Mouse (Mus musculus): ENCODE measurements around the gene U2surp. TPM values are rescaled to one million over a fixed set of nuclear protein-coding genes. Genes with fewer than 3 reads are reported as not detected.

U2surp gene
- total and polyA plus RNA-seq, 3 experiments = 69.0 to 244 (median 72.1) TPM

GRCm38 (mm10) chr9:95464028-95464427, 47.8 kb downstream of the U2surp start:
- Histone ChIP-seq H3K9me3 (replicated peaks; ENCODE audit: insufficient read depth, low read length) (no peaks in the 10 kb centered on the region), H3K79me2 (ENCODE audit: control insufficient read depth, insufficient read depth, low read length, poor library complexity) (no peaks in the 10 kb centered on the region; the same call in 1 of the 2 replicates), H3K27me3 (ENCODE audit: control insufficient read depth in 1 of 2, insufficient read depth in 2 of 2, low read length in 2 of 2) (no peaks in the 10 kb centered on the region), H3K9ac (ENCODE audit: control insufficient read depth, low read depth, low read length, poor library complexity, severe bottlenecking) (no peak overlapping the region), H3K4me1 (ENCODE audit: control insufficient read depth in 1 of 2, insufficient read depth in 2 of 2, low read length in 2 of 2) (no peaks in the 10 kb centered on the region), H3K4me3 (ENCODE audit: control insufficient read depth in 1 of 2, insufficient read depth in 1 of 2, low read depth in 2 of 2, low read length in 2 of 2) (no peak overlapping the region), H3K27ac (ENCODE audit: control insufficient read depth, low read depth, low read length) (no peak overlapping the region), H3K36me3 (ENCODE audit: control insufficient read depth in 1 of 2, insufficient read depth in 2 of 2, low read length in 2 of 2) (peaks cover 0 to 45% of the 10 kb centered on the region in 2 experiments; a peak in 2 of 4 replicates)
- DNase-seq (ENCODE audit: low read depth, low spot score) = no peak
- TF ChIP-seq RAD21 (IDR thresholded peaks at IDR 0.05; ENCODE audit: low read depth, low read length) (no peak), MAFK (IDR thresholded peaks at IDR 0.05; ENCODE audit: borderline replicate concordance, low read depth, low read length) (no peak), CHD1 (IDR thresholded peaks at IDR 0.05; ENCODE audit: low read depth, low read length) (no peak), USF1 (IDR thresholded peaks at IDR 0.05; ENCODE audit: low read depth, low read length) (no peak), JUND (IDR thresholded peaks at IDR 0.05; ENCODE audit: low read depth, low read length) (no peak), ZMIZ1 (IDR thresholded peaks at IDR 0.05; ENCODE audit: low read depth, low read length) (no peak), E2F4 (IDR thresholded peaks at IDR 0.05; ENCODE audit: borderline replicate concordance, low read depth, low read length) (no peak), ELF1 (IDR thresholded peaks at IDR 0.05; ENCODE audit: low read depth, low read length) (no peak), UBTF (IDR thresholded peaks at IDR 0.05; ENCODE audit: borderline replicate concordance, insufficient read depth, low read depth, low read length) (no peak), HCFC1 (IDR thresholded peaks at IDR 0.05; ENCODE audit: low read depth, low read length) (no peak), CHD2 (IDR thresholded peaks at IDR 0.05; ENCODE audit: low read length) (no peak), SIN3A (IDR thresholded peaks at IDR 0.05; ENCODE audit: low read length) (no peak), SMC3 (IDR thresholded peaks at IDR 0.05; ENCODE audit: low read depth, low read length) (no peak), ZKSCAN1 (IDR thresholded peaks at IDR 0.05; ENCODE audit: low read depth, low read length) (no peak), KAT2A (conservative IDR thresholded peaks at IDR 0.05; ENCODE audit: low read depth, low read length) (no peak), MYC (IDR thresholded peaks at IDR 0.05; ENCODE audit: low read depth, low read length) (no peak), GATA1 (IDR thresholded peaks at IDR 0.05; ENCODE audit: low read depth, low read length) (no peak), RCOR1 (IDR thresholded peaks at IDR 0.05; ENCODE audit: low read depth, low read length) (no peak), BHLHE40 (IDR thresholded peaks at IDR 0.05; ENCODE audit: borderline replicate concordance, low read depth, low read length) (no peak)

DNA sequence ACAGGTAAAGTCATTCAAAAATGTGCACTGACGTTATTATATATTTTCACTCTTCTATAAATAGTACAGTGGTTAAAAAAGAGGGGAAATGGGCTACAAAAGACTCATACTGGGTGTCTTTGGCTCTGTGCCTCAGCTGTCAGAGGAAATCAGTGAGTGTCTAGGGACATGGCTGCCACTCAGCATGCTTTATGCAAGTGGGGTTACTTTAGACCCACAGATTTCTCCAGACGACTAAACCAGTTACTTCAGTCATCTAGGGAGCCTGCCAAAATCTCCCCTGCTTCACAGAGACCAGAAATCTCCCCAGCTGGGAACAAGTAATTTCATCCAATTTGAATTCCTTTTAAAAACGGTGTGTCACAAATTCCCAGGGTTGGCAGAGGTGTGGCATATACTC, 59.9 kb downstream of the U2surp start:
- TF ChIP-seq USF2 (IDR thresholded peaks at IDR 0.05; ENCODE audit: borderline replicate concordance in 1 of 2, insufficient read depth in 1 of 2, low read depth in 1 of 2, low read length in 2 of 2) (no peak), MAZ (IDR thresholded peaks at IDR 0.05; ENCODE audit: low read depth, low read length) (no peak), HCFC1 (IDR thresholded peaks at IDR 0.05; ENCODE audit: low read depth, low read length) (no peak), CTCF (IDR thresholded peaks at IDR 0.05 in 2 of 3, conservative IDR thresholded peaks at IDR 0.05 in 1 of 3; ENCODE audit: control insufficient read depth in 1 of 3, insufficient read depth in 1 of 3, low read depth in 2 of 3, low read length in 3 of 3, poor library complexity in 1 of 3, severe bottlenecking in 1 of 3) (no peak)
- DNase-seq (ENCODE audit: low read depth, low spot score) = no peak
- no peak overlapping the region for H3K9ac ChIP-seq (ENCODE audit: control insufficient read depth, low read depth, low read length, poor library complexity, severe bottlenecking)

More for the DNA sequence above, 59.9 kb downstream of the U2surp start:
- Histone ChIP-seq H3K9me3 (replicated peaks; ENCODE audit: insufficient read depth, low read length) (no peaks in the 10 kb centered on the region), H3K4me3 (ENCODE audit: control insufficient read depth in 1 of 2, insufficient read depth in 1 of 2, low read depth in 2 of 2, low read length in 2 of 2) (no peak overlapping the region), H3K27me3 (ENCODE audit: control insufficient read depth in 1 of 2, insufficient read depth in 2 of 2, low read length in 2 of 2) (no peaks in the 10 kb centered on the region), H3K79me2 (ENCODE audit: control insufficient read depth, insufficient read depth, low read length, poor library complexity) (no peaks in the 10 kb centered on the region), H3K4me1 (ENCODE audit: control insufficient read depth in 1 of 2, insufficient read depth in 2 of 2, low read length in 2 of 2) (no peaks in the 10 kb centered on the region), H3K36me3 (ENCODE audit: control insufficient read depth in 1 of 2, insufficient read depth in 2 of 2, low read length in 2 of 2) (no peaks in the 10 kb centered on the region; a peak in 1 of 4 replicates), H3K27ac (ENCODE audit: control insufficient read depth, low read depth, low read length) (no peak overlapping the region)
